Mouse (Mus musculus) MEL (cell line): Measurements from ENCODE around the gene Akap11. TPM values are rescaled to one million over a fixed set of nuclear protein-coding genes. Genes with fewer than 3 reads are reported as not detected.

Experiments used
- DNase-seq: peaks from one replicate; pipeline ENCODE4 v3.0.0; 2011; ENCODE audit warnings: low read depth, low spot score
- H3K27ac ChIP-seq: 2 replicates; pipeline ENCODE4 v1.5.1; 2012; ENCODE audit warnings: low read depth, mild to moderate bottlenecking, control low read depth, low read length, moderate library complexity; ENCODE audit not compliant: control insufficient read depth
- H3K27me3 ChIP-seq, 2 experiments: fragments of 150-350 bp in 1 of 2; sonication (generic) in 1 of 2; 2 replicates each; pipeline ENCODE4 v1.6.1; 2012; ENCODE audit warnings: low read length in 2 of 2, mild to moderate bottlenecking in 2 of 2, improper control_type of control experiment in 1 of 2, moderate library complexity in 1 of 2; ENCODE audit not compliant: insufficient read depth in 2 of 2, control insufficient read depth in 1 of 2
- H3K36me3 ChIP-seq, 2 experiments: 2 replicates each; pipeline ENCODE4 v1.6.1; 2012 to 2014; ENCODE audit warnings: low read length in 2 of 2, improper control_type of control experiment in 1 of 2, inconsistent platforms in 1 of 2, mild to moderate bottlenecking in 1 of 2; ENCODE audit not compliant: insufficient read depth in 2 of 2, control insufficient read depth in 1 of 2
- H3K4me1 ChIP-seq, 2 experiments: fragments of 150-350 bp in 1 of 2; sonication (generic) in 1 of 2; 2 replicates each; pipeline ENCODE4 v1.6.1; 2012; ENCODE audit warnings: low read length in 2 of 2, improper control_type of control experiment in 1 of 2, mild to moderate bottlenecking in 1 of 2; ENCODE audit not compliant: insufficient read depth in 2 of 2, control insufficient read depth in 1 of 2
- H3K4me3 ChIP-seq, 2 experiments: fragments of 150-350 bp in 1 of 2; sonication (generic) in 1 of 2; 2 replicates each; pipeline ENCODE4 v1.5.1; 2012; ENCODE audit warnings: low read depth in 2 of 2, low read length in 2 of 2, mild to moderate bottlenecking in 2 of 2, moderate library complexity in 2 of 2, control low read depth in 1 of 2, improper control_type of control experiment in 1 of 2; ENCODE audit not compliant: control insufficient read depth in 1 of 2, insufficient read depth in 1 of 2
- H3K79me2 ChIP-seq: 2 replicates; pipeline ENCODE4 v1.6.1; 2012; ENCODE audit warnings: mild to moderate bottlenecking, low read length, moderate library complexity; ENCODE audit not compliant: control insufficient read depth, poor library complexity, insufficient read depth
- H3K9ac ChIP-seq: 2 replicates; pipeline ENCODE4 v1.6.1; 2012; ENCODE audit warnings: low read depth, mild to moderate bottlenecking, control low read depth, low read length, moderate library complexity; ENCODE audit not compliant: control insufficient read depth, poor library complexity, severe bottlenecking
- H3K9me3 ChIP-seq: fragments of 150-350 bp; sonication (generic); replicated peaks from 2 replicates; pipeline ENCODE4 v1.6.1; 2012; ENCODE audit warnings: mild to moderate bottlenecking, low read length, improper control_type of control experiment, moderate library complexity; ENCODE audit not compliant: insufficient read depth
- CHD1 ChIP-seq: IDR thresholded peaks from 2 replicates; pipeline ENCODE4 v1.6.1; 2012; ENCODE audit warnings: low read depth, mild to moderate bottlenecking, inconsistent platforms, low read length, improper control_type of control experiment
- CTCF ChIP-seq, 3 experiments: IDR thresholded peaks in 2 of 3; conservative IDR thresholded peaks in 1 of 3; 2 replicates each; pipeline ENCODE4 v1.5.1; 2011 to 2012; ENCODE audit warnings: low read length in 3 of 3, low read depth in 2 of 3, mild to moderate bottlenecking in 2 of 3, improper control_type of control experiment in 1 of 3, inconsistent platforms in 1 of 3, mixed read lengths in 1 of 3, moderate library complexity in 1 of 3; ENCODE audit not compliant: control insufficient read depth in 1 of 3, insufficient read depth in 1 of 3, poor library complexity in 1 of 3, severe bottlenecking in 1 of 3
- EP300 ChIP-seq, 2 experiments: IDR thresholded peaks; 2 replicates each; pipeline ENCODE4 v1.6.1; 2011; ENCODE audit warnings: improper control_type of control experiment in 2 of 2, low read length in 2 of 2, low read depth in 1 of 2, mild to moderate bottlenecking in 1 of 2
- MAFK ChIP-seq: IDR thresholded peaks from 2 replicates; pipeline ENCODE4 v1.6.1; 2011; ENCODE audit warnings: low read depth, mild to moderate bottlenecking, low read length, improper control_type of control experiment, borderline replicate concordance
- MAZ ChIP-seq: IDR thresholded peaks from 2 replicates; pipeline ENCODE4 v1.6.1; 2012; ENCODE audit warnings: low read depth, mild to moderate bottlenecking, inconsistent platforms, low read length, improper control_type of control experiment
- MEF2A ChIP-seq: IDR thresholded peaks from 2 replicates; pipeline ENCODE4 v1.6.1; 2014; ENCODE audit warnings: low read depth, mild to moderate bottlenecking, inconsistent platforms, low read length, improper control_type of control experiment; ENCODE audit not compliant: poor library complexity, insufficient replicate concordance, severe bottlenecking; ENCODE audit errors: extremely low read depth
- MYB ChIP-seq: IDR thresholded peaks from 2 replicates; pipeline ENCODE4 v1.6.1; 2011; ENCODE audit warnings: mild to moderate bottlenecking, low read depth, low read length, improper control_type of control experiment
- POLR2AphosphoS5 ChIP-seq: IDR thresholded peaks from 2 replicates; pipeline ENCODE4 v1.6.1; 2012; ENCODE audit warnings: low read depth, borderline replicate concordance, mild to moderate bottlenecking, inconsistent platforms, low read length, moderate library complexity, mixed read lengths
- RAD21 ChIP-seq: IDR thresholded peaks from 2 replicates; pipeline ENCODE4 v1.6.1; 2011; ENCODE audit warnings: mild to moderate bottlenecking, low read depth, low read length, improper control_type of control experiment
- RCOR1 ChIP-seq: IDR thresholded peaks from 2 replicates; pipeline ENCODE4 v1.6.1; 2012; ENCODE audit warnings: low read depth, mild to moderate bottlenecking, inconsistent platforms, low read length, improper control_type of control experiment
- TBP ChIP-seq: IDR thresholded peaks from 2 replicates; pipeline ENCODE4 v1.8.0; 2011; ENCODE audit warnings: low read depth, low read length, improper control_type of control experiment
- USF1 ChIP-seq: IDR thresholded peaks from 2 replicates; pipeline ENCODE4 v1.6.1; 2014; ENCODE audit warnings: low read depth, mild to moderate bottlenecking, inconsistent platforms, low read length, improper control_type of control experiment, moderate library complexity
- ZMIZ1 ChIP-seq: IDR thresholded peaks from 2 replicates; pipeline ENCODE4 v1.6.1; 2012; ENCODE audit warnings: low read depth, mild to moderate bottlenecking, inconsistent platforms, low read length, improper control_type of control experiment, moderate library complexity
- polyA plus RNA-seq, 2 experiments: library from polyadenylated mRNA; stranded (reverse) in 1 of 2; unstranded in 1 of 2; fragments of >175 nt in 1 of 2; fragments of >200 nt in 1 of 2; gene quantifications; 2 replicates each; pipeline versions ENCODE4 v1.2.1 to v1.2.4; 2012; ENCODE audit warnings: low replicate concordance in 2 of 2, low read depth in 1 of 2; ENCODE audit not compliant: insufficient read length in 2 of 2, insufficient read depth in 1 of 2, missing spikeins in 1 of 2
- total RNA-seq: library from RNA; depleted of rRNA; stranded (reverse); fragments of 300-350 nt; gene quantifications from 2 replicates; pipeline ENCODE4 v1.2.3, GENCODE M21; 2012

Akap11 gene
- total and polyA plus RNA-seq, 3 experiments: 13.0 to 25.4 (median 17.1) TPM

GRCm38 (mm10) chr14:78492602-78493001 lies 44.0 kb downstream of the Akap11 start:
- TF ChIP-seq USF1 (no peak), MAZ (no peak), POLR2AphosphoS5 (no peak), TBP (no peak), MEF2A (no peak), CHD1 (no peak), MAFK (no peak), EP300 (IDR thresholded peaks at IDR 0.05; ENCODE audit: low read depth in 1 of 2, low read length in 2 of 2) (no peak)
- TF ChIP-seq, all 39 proteins: peak for 0
- no peak for DNase-seq

GRCm38 (mm10) chr14:78491432-78491831 lies 45.2 kb downstream of the Akap11 start:
- Histone ChIP-seq H3K79me2 (no peaks in the 10 kb centered on the region), H3K9me3 (no peaks in the 10 kb centered on the region)
- TF ChIP-seq RAD21 (no peak), CTCF (IDR thresholded peaks at IDR 0.05 in 2 of 3, conservative IDR thresholded peaks at IDR 0.05 in 1 of 3; ENCODE audit: control insufficient read depth in 1 of 3, insufficient read depth in 1 of 3, low read depth in 2 of 3, low read length in 3 of 3, poor library complexity in 1 of 3, severe bottlenecking in 1 of 3) (no peak), RCOR1 (no peak), ZMIZ1 (no peak), MYB (no peak), POLR2AphosphoS5 (no peak)
- TF ChIP-seq, all 39 proteins: peak for 0
- DNase-seq: no peak
- H3K4me1 ChIP-seq: no peaks in the 10 kb centered on the region
- H3K4me3 ChIP-seq: no peak overlapping the region
- no peaks in the 10 kb centered on the region for H3K36me3 ChIP-seq
- no peak overlapping the region for H3K9ac ChIP-seq
- no peaks in the 10 kb centered on the region for H3K27me3 ChIP-seq
- H3K27ac ChIP-seq: no peak overlapping the region

More at GRCm38 (mm10) chr14:78492602-78493001, 44.0 kb downstream of the Akap11 start:
- no peaks in the 10 kb centered on the region for H3K27me3 ChIP-seq
- H3K9ac ChIP-seq: no peak overlapping the region
- no peaks in the 10 kb centered on the region for H3K9me3 ChIP-seq
- peaks cover 0 to 6% of the 10 kb centered on the region in 2 experiments; a peak in 2 of 4 replicates for H3K4me1 ChIP-seq
- H3K27ac ChIP-seq: no peak overlapping the region
- H3K36me3 ChIP-seq: peaks cover 0 to 3% of the 10 kb centered on the region in 2 experiments; a peak in 2 of 4 replicates
- H3K79me2 ChIP-seq: no peaks in the 10 kb centered on the region
- H3K4me3 ChIP-seq: no peak overlapping the region
